Mouse (Mus musculus) thymus, postnatal 0 days (tissue): ENCODE measurements at regions not wholly inside any gene's neighbourhood (a gene's known extent, or its start where the extent isn't known, plus 50 kb on each side); places are given as distances from the start of the nearest gene placed in this dataset.

Experiments
- DNase-seq: peaks from one replicate; pipeline ENCODE4 v3.0.0-alpha.2; 2015; ENCODE audit warnings: low spot score

GRCm38 (mm10) chr11:26907099-26907498 is 313.3 kb upstream of the Vrk2 start:
- DNase-seq: no peak

GRCm38 (mm10) chr11:26881635-26882034 is 287.8 kb upstream of the Vrk2 start:
- no peak for DNase-seq
